15 mouse cellular contexts compared by ENCODE assay signal in genomic region chr8:25373276-25373675, GRCm38 (mm10).
A peak's percentile ranks its signal among the peaks of the same experiment; 100 is the strongest.
DNase-seq lines count a peak whose midpoint lies in the region; ATAC-seq and TF ChIP-seq lines count a peak whose summit lies in the region.
"Had no signal": no experiment of that assay in that cellular context is flagged by ENCODE, and none has a peak within 500 bp of the region (broad histone marks: within the 10 kb centered on the region; RNA-seq: fewer than 3 reads in every experiment).

No protein-coding gene starts in this region.

- no peaks in the 10 kb centered on the region for H3K36me3 ChIP-seq in lung, embryonic 14.5 days (ENCODE audit: insufficient read depth)
- H3K36me3 ChIP-seq: heart, embryonic 10.5 days; limb, embryonic 12.5 days; liver, embryonic 12.5 days had no signal

- no peaks in the 10 kb centered on the region for H3K9me3 ChIP-seq in lung, embryonic 14.5 days (ENCODE audit: low read depth, low read length)
- H3K9me3 ChIP-seq: heart, embryonic 10.5 days; limb, embryonic 12.5 days; liver, embryonic 12.5 days had no signal

- H3K27ac ChIP-seq in lung, embryonic 14.5 days (ENCODE audit: low read depth): no peak overlapping the region
- H3K27ac ChIP-seq: heart, embryonic 10.5 days; limb, embryonic 12.5 days; liver, embryonic 12.5 days had no signal

- DNase-seq in heart, postnatal 4 days: peak; percentile 16
- DNase-seq in heart, adult 11 months: no peak
- DNase-seq in lung, embryonic 14.5 days: peak; percentile 59
- no peak for DNase-seq in lung, postnatal 10 days
- DNase-seq in adipocyte (ENCODE audit: low spot score): peak; percentile 99
- DNase-seq in fat pad, adult 2 months (ENCODE audit: extremely low read depth, low read depth, low spot score): peak; percentile 68
- DNase-seq in spleen, postnatal 4 days (ENCODE audit: low spot score in 2 of 2): no peak
- no peak for DNase-seq in right cerebral cortex, postnatal 25 days
- DNase-seq: cerebellum, adult 8-10 months; forebrain, postnatal 0 days; spleen, adult 18-20 months had no signal

- no peak for ATAC-seq in lung, embryonic 14.5 days (ENCODE audit: insufficient read depth)
- ATAC-seq: forebrain, postnatal 0 days; inflammation-experienced regulatory T-cells, adult 6 months; liver, embryonic 12.5 days had no signal

- no peak overlapping the region for H3K9ac ChIP-seq in lung, embryonic 14.5 days
- H3K9ac ChIP-seq: forebrain, postnatal 0 days; limb, embryonic 12.5 days; liver, embryonic 12.5 days had no signal

- no peak overlapping the region for H3K4me3 ChIP-seq in lung, embryonic 14.5 days (ENCODE audit: low read depth, low read length)
- H3K4me3 ChIP-seq: heart, embryonic 10.5 days; limb, embryonic 12.5 days; liver, embryonic 12.5 days had no signal

- no peaks in the 10 kb centered on the region for H3K27me3 ChIP-seq in lung, embryonic 14.5 days (ENCODE audit: insufficient read depth, low read length)
- H3K27me3 ChIP-seq: limb, embryonic 12.5 days had no signal

- 0 out of 2 replicates have a peak, but pooled peaks cover 2% of the 10 kb centered on the region for H3K4me1 ChIP-seq in lung, embryonic 14.5 days (ENCODE audit: insufficient read depth)
- H3K4me1 ChIP-seq: liver, embryonic 12.5 days had no signal

- TF ChIP-seq CTCF in lung, embryonic 14.5 days (IDR thresholded peaks at IDR 0.05; ENCODE audit: low read depth): no peak

- H3K4me2 ChIP-seq in lung, embryonic 14.5 days: no peak overlapping the region
- H3K4me2 ChIP-seq: limb, embryonic 12.5 days; liver, embryonic 12.5 days had no signal

- 47% methylated on average over 8 of the region's 8 CpGs for WGBS in lung, embryonic 14.5 days

Comparison
In these comparisons a context has a peak if more than half of its experiments do, and no peak if none do; other contexts are left out.
1. DNase-seq: peak in heart, postnatal 4 days (single experiment), lung, embryonic 14.5 days (single experiment), adipocyte (single experiment) and fat pad, adult 2 months (single experiment); none in heart, adult 11 months (single experiment), lung, postnatal 10 days (single experiment), spleen, postnatal 4 days (0 of 2) and right cerebral cortex, postnatal 25 days (single experiment).